Mouse (Mus musculus) brain, embryonic 18.5 days (tissue): ENCODE measurements around the gene Slc25a22.
"Not testable (repeated sequence)": the region's sequence is repeated elsewhere in the genome, so short reads cannot be mapped to it uniquely, and the experiment has no call there.

ENCODE experiments used
- DNase-seq: peaks from one replicate; pipeline ENCODE4 v3.0.0-alpha.2; 2012; ENCODE audit warnings: low read depth, low spot score

Gene Slc25a22

DNA sequence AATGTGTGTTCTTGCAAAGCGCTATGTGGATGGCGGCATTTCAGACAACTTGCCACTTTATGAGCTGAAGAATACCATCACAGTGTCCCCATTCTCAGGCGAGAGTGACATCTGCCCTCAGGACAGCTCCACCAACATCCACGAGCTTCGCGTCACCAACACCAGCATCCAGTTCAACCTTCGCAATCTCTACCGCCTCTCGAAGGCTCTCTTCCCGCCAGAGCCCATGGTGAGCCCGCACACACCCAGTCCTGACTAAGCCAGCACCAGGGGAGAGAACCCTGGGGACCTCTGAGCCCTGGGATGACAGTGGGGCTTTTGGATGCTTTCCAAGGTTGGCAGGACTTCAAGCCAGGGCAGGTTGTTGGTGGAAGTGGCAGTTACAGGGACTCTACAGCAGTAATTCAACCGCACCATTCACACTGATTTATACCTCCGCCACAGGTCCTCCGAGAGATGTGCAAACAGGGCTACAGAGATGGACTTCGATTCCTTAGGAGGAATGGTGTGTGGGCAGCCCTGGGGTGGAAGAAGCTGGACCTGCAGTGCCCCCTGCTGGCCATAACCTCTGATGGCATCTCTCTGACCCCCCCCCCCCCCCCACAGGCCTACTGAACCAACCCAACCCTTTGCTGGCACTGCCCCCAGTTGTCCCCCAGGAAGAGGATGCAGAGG is 20.4 kb upstream of the Slc25a22 start:
- no peak for DNase-seq

GRCm38 (mm10) chr7:141457236-141457635 is 19.5 kb upstream of the Slc25a22 start:
- DNase-seq, result no peak

DNA sequence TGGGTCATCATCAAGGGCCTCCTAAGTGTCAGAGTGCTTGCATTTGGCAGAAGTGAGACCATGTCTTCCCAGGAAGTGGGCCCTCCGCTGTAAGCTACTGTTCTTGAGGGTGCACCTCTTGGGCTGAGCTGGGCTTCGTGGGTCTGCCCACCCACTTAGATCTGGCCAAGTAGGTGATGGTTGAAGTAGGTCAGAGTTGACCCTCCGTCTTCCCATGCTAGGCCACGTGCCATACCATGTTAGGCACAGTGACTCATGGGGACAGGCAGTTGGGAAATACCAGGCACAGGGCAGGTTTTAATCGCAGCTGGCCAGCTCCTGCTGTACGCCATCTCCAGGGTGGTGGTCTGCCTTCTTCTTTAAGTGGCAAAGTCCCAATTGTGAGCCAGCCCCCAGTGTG is 19.0 kb upstream of the Slc25a22 start:
- no peak for DNase-seq

DNA sequence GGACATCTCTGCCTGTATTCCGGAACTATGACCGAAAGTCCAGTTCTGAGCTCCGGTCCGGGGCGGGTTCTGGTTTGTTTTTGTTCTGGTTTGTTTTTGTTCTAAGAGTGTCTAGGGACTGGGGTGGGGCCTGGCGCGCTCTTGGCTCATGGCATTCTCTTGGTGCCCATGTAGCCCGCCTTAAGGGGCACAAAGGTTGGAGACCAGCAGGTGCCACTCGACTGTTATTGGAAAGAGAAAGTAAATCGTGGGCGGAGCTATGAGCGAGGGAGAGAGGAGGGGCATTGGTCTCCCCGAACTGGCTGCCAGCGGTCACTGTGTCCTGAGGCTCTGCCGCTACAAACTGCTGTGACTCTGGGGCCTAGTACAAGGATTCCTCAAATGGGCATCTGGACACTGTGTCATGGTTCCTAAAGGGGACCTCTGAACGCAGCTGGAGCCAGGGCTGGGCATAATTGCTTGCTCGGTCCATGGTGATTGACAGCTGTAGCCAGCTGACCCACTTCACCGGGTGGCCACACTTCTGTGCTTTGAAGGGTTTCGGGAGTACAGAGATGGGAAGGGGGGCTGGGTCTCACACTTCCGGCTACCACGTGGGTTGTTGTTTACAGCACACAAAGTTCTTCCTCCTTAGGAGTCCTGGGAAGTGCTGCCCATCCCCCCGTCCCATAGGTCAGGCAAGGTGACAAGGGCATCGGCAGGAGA is 18.1 kb upstream of the Slc25a22 start:
- no peak for DNase-seq

GRCm38 (mm10) chr7:141454967-141455551 is 17.4 kb upstream of the Slc25a22 start, which contains the start of gene Pnpla2:
TSS of gene Pnpla2 (plus strand) at chr7:141455198.
- no peak for DNase-seq

DNA sequence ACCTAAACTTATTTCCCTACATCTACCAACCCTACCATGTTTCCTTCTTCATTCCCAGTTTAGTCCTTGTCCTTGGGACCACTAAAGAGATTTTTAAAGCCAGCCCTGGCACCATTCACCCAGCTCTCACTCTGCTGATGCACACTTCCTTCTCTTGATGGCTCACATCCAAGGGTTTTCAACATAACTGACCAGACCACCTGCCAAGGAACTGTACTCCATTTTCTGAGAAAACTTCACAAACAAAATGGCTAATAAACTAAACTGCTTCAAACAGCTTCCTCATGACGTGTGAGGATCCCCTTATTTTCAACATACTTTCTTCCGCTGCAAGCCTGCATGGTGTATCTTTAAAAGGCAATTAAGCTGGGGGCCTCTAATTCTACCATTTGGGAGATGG is 15.9 kb upstream of the Slc25a22 start:
- no peak for DNase-seq

DNA sequence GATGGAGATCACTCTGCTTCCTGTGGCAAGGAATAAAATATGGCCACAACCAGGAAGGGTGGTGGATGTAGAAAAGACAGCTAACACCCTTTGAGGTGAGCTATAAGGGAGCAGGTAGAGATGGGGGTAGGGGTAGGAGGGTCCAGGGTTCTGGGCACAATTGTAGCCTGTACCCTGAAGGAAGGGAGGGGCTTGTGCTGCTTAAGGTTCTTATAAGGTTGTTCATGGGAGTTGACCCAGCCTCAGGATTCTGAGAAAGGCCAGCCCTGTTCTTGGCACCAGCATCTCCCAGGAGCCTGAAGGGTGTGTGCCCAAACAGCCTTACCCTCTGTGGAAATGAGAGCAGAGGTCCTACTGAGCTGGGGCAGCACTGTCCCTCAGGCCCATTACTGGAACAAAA is 14.2 kb upstream of the Slc25a22 start:
- no peak for DNase-seq

DNA sequence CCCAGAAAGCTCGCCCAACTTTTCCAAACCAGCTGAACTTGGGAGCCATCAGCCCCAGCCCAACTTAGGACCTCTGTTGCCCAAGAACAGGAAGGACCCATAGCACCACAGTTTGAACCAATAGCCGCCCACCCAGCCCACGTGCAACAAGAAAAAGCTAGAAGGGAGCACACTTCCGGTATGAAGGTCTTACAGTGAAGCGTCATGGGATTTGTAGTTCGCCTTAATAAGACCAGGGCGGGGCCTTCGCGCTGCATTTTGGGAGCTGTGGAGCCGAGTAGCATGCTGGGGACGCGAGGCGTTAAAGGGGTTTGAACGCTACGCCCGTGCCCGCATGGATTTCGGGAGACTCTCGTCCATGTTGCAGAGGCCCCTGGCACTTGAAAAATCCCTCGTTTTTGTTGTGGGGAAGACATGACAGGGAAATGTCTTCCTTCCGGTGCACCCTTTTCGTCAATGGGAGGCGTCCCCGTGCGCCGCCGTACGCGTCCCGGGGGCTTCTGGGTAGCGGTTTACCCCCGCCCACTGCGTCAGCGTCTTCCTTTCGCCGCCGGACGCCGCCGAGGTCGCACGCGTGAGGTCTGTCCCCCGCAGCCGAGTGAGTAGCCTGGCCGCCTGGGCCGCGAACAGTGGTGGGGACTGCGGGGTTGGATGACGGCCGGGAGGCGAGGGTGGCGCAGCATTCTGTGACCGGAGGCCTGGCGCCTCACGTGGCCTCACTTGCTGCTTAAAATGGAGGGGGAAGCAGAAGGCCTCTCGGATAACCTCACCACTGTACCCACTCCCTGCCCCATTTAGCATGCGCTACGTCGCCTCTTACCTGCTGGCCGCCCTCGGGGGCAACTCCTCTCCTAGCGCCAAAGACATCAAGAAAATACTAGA is 9.7 kb upstream of the Slc25a22 start, which contains the start of gene Rplp2:
Rplp2 (plus strand) TSS at position 261 of the 882 bp plus-strand sequence.
- DNase-seq, result peak; percentile 93

DNA sequence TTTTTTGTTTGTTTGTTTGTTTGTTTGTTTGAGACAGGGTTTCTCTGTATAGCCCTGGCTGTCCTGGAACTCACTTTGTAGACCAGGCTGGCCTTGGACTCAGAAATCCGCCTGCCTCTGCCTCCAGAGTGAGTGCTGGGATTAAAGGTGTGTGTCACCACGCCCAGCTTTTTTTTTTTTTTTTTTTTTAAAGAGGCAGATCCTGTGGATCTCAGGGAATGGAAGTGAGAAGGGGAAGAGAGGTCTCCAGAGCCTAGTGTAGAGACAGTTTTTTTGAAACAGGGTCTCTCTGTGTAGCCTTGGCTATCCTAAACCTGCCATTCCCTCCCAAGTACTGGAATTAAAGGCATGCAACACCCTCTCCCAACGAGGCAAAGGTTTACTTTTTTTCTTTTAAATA is 8.7 kb upstream of the Slc25a22 start:
- DNase-seq, result not testable (repeated sequence)

DNA sequence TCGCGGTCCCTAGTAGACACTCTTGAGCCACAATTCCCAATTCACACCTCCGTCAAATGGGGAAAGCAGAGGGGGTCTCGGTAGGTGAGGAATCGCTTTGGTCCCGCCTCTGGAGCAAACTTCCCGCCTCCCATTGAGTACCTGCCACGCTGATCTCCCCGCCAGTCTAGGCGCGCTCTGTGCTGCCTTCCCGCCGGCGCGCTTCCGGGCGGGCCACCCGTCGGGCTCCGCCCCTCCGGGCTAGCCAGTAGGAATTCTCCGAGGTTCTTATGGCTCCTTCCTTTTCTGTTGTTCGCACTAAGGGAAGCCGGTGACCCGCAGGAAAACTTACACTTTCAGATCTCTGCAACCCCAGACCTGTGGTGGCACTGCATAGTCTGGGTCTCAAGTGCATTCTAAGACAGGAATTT is 6.1 kb upstream of the Slc25a22 start, which contains the start of gene Pidd1:
Pidd1 (minus strand) TSS at position 198 of the 410 bp plus-strand sequence.
- no peak for DNase-seq

GRCm38 (mm10) chr7:141443081-141443821 is 5.6 kb upstream of the Slc25a22 start:
- DNase-seq, result no peak

DNA sequence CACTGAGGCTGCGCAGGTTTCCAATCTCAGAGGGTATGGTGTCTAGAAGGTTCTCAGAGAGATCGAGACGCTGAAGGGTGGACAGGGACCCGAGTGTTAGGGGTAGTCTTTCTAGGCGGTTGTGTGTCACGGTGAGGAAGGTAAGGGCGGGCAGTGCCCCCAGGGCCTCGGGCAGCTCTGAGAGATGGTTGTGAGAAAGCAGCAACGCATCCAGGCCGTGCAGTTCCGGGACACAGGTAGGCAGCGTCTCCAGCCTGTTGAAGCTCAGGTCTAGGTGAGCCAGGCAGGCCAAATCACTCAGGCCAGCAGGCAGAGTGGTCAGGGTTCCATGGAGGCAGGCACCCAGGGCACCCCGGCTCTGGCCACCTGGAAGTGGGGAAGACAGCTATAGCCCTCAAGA is 4.5 kb upstream of the Slc25a22 start:
- no peak for DNase-seq

GRCm38 (mm10) chr7:141441460-141441859 is 3.8 kb upstream of the Slc25a22 start:
- no peak for DNase-seq

GRCm38 (mm10) chr7:141440613-141441012 is 2.9 kb upstream of the Slc25a22 start:
- no peak for DNase-seq

GRCm38 (mm10) chr7:141439811-141440210 is 2.1 kb upstream of the Slc25a22 start:
- no peak for DNase-seq

GRCm38 (mm10) chr7:141439140-141439679 is 1.5 kb upstream of the Slc25a22 start:
- DNase-seq, result no peak

GRCm38 (mm10) chr7:141438201-141438968 is 693 bp upstream of the Slc25a22 start:
- DNase-seq, result no peak

DNA sequence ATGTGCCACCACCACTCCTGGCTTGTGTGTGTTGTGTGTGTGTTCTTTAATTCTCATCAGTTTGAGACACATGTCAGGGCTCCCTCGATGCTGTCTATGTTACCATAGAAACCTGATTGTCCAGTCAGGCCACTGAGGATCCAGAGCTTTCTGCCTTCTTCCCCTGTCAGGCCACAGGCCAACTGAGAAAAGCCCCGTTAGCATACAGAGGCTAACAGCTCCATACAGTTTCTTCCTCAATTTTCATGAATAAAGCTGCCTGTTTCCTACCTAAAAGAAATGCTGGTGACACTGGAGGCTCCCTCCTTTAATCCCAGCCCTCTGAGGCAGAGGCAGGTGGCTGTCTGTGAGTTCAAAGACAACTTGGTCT is 1.2 kb downstream of the Slc25a22 start:
- DNase-seq, result no peak

- no peak for DNase-seq
Observed at GRCm38 (mm10) chr7:141435856-141436522, 1.7 kb downstream of the Slc25a22 start.
